Mouse (Mus musculus): ENCODE measurements around the gene Ccr4. TPM values are rescaled to one million over a fixed set of nuclear protein-coding genes. Genes with fewer than 3 reads are reported as not detected.

Gene Ccr4
- total RNA-seq, 2 experiments from 2014 or later: not detected

GRCm38 (mm10) chr9:114498218-114498617, 6.5 kb downstream of the Ccr4 start:
- H3K27ac ChIP-seq: no peak overlapping the region
- peak; percentile 81 for TF ChIP-seq CTCF (IDR thresholded peaks at IDR 0.05)
- intact Hi-C loops (cut with DNase I): loop anchor here (1.0 kb wide), 1 partner anchor 83 kb away; no protein-coding TSS in a partner anchor
- peak; percentile 71 to 81 for DNase-seq (ENCODE audit: extremely low spot score in 1 of 2, low spot score in 2 of 2)
- H3K4me3 ChIP-seq: no peak overlapping the region

DNA sequence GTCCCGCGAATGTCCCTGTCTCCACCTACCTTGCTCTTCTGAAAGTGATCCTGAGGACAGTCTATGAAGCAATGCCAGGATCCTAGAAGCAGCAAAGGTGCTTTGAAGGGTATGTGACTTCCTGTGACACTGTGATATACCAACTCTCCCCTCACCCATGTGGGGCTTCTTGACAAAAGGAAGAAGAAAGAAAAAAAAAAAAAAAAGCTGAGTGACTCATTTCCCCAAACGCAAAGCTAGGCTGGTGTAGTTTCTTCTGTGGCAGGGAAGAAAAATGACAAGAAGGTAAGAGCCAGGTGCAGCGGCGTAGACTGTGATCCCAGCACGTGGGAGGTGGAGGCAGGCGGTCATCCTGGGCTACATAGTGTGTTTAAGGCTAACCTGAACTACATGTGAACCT, 8.2 kb downstream of the Ccr4 start:
- TF ChIP-seq CTCF (IDR thresholded peaks at IDR 0.05): no peak
- H3K4me3 ChIP-seq: no peak overlapping the region
- DNase-seq (ENCODE audit: extremely low spot score in 1 of 2, low spot score in 2 of 2): no peak

GRCm38 (mm10) chr9:114487481-114488258, 17.0 kb downstream of the Ccr4 start:
- no peak for DNase-seq (ENCODE audit: extremely low spot score in 1 of 2, low spot score in 2 of 2)
- intact Hi-C loops (cut with DNase I): no loop called here
- no peak overlapping the region for H3K27ac ChIP-seq
- no peak for TF ChIP-seq CTCF (IDR thresholded peaks at IDR 0.05)
- no peak overlapping the region for H3K4me3 ChIP-seq

More for the DNA sequence above, 8.2 kb downstream of the Ccr4 start:
- H3K27ac ChIP-seq: no peak overlapping the region
- intact Hi-C loops (cut with DNase I): no loop called here

DNA sequence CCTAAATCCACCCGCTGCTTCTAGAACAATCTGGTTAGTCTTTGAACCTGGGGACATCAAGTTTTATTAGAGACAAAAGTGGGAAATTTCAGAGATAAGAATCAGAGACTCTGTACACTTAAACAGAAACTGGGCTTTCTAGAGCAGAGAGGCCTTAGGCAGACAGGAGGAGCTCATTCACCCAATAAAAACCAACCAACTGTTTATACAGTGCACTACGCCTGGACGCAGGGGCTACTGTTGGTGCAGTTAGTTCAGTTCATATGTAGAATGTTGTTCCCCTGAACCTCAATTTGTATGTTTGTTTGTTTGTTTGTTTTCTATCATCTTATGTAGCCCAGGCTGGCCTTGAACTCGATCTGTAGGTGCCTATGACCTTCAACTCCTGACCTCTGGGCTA, 17.9 kb downstream of the Ccr4 start:
- no peak for TF ChIP-seq CTCF (IDR thresholded peaks at IDR 0.05)

GRCm38 (mm10) chr9:114484771-114485170, 19.9 kb downstream of the Ccr4 start:
- no peak for TF ChIP-seq CTCF (IDR thresholded peaks at IDR 0.05)
- intact Hi-C loops (cut with DNase I): no loop called here
- no peak for DNase-seq (ENCODE audit: extremely low spot score in 1 of 2, low spot score in 2 of 2)
- Histone ChIP-seq H3K27ac (no peak overlapping the region), H3K4me3 (no peak overlapping the region)

More for the DNA sequence above, 17.9 kb downstream of the Ccr4 start:
- Histone ChIP-seq H3K4me3 (no peak overlapping the region), H3K27ac (no peak overlapping the region)
- DNase-seq (ENCODE audit: extremely low spot score in 1 of 2, low spot score in 2 of 2): no peak
- intact Hi-C loops (cut with DNase I): no loop called here

DNA sequence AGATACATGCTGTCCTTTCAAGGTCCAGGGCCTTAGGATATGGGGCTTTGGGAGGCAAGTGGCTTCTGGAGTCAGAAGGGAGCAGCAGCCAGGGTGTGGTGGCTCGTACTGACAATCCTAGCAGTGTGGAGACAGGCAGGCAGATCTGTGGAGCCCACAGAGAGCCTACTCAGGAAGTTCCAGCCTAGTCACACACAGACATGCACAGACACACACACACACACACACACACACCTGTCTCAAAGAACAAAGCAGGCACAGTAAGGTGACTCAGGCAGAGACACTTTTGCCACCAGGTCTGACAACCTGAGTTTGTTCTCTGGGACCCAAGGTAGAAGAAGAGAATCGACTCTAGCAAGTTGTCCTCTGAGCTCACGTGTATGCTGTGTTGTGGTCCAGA, 23.8 kb downstream of the Ccr4 start:
- intact Hi-C loops (cut with DNase I): no loop called here

DNA sequence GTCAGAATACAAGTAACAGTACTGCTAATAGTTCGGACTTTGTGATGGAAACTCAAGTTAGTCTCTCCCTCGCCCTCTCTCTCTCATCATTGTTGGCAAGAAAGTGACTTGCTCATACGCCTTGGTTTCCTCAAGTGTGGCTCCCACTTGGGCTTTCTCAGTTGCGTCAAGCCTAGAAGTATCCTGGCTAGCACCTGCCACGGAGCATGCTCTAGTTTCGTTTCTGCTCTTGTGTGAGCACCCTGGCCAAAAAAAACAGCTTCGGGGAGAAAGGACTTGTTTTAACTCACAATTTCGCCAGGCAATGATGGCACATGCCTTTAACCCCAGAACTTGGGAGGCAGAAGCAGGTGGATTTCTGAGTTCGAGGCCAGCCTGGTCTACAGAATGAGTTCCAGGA, 27.7 kb downstream of the Ccr4 start:
- no peak overlapping the region for H3K4me3 ChIP-seq
- no peak overlapping the region for H3K27ac ChIP-seq
- intact Hi-C loops (cut with DNase I): no loop called here
- no peak for DNase-seq (ENCODE audit: extremely low spot score in 1 of 2, low spot score in 2 of 2)
- TF ChIP-seq CTCF (IDR thresholded peaks at IDR 0.05): no peak

More for the DNA sequence above, 23.8 kb downstream of the Ccr4 start:
- no peak for DNase-seq (ENCODE audit: extremely low spot score in 1 of 2, low spot score in 2 of 2)
- Histone ChIP-seq H3K4me3 (no peak overlapping the region), H3K27ac (no peak overlapping the region)
- TF ChIP-seq CTCF (IDR thresholded peaks at IDR 0.05): no peak

DNA sequence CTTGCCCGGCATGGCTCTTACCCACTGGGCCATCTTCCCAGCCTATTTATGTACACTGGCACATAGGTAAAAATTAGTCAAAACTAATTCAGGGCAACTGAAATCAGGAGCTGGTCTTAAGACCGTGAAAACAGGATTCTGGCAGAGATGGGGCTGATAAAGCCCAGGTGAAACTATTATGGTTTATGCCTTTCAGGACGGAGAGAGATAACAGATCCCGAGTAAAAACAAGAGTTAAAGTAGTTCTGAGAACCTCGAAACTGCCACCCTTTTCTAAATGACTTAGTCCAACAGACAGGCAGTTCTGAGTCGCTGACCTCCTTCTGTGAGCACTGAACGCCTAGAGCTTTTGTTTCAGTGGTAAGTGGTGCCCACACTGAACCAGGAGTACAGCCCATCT, 32.8 kb downstream of the Ccr4 start:
- intact Hi-C loops (cut with DNase I): no loop called here
- no peak overlapping the region for H3K4me3 ChIP-seq
- DNase-seq (ENCODE audit: extremely low spot score in 1 of 2, low spot score in 2 of 2): no peak
- no peak overlapping the region for H3K27ac ChIP-seq
- no peak for TF ChIP-seq CTCF (IDR thresholded peaks at IDR 0.05)

DNA sequence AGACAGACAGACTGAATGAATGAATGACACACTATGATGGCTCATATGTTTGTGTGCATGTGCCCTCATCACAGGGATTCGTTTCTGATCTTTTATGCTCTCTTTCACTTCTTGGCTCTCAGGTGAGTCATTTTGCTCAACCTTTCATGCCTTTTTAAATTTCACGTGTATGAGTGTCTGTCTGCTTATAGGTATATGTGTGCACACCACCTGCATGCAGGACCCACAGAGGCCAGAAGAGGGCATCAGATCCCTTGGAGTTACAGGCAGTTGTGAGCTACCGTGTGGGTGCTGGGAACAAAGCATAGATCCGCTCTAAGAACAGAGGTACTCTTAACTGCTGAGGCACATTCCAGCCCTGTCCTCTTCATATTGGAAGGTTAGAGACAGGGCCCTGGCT, 36.0 kb downstream of the Ccr4 start:
- intact Hi-C loops (cut with DNase I): no loop called here
- no peak for DNase-seq (ENCODE audit: extremely low spot score in 1 of 2, low spot score in 2 of 2)
- no peak for TF ChIP-seq CTCF (IDR thresholded peaks at IDR 0.05)
- Histone ChIP-seq H3K4me3 (no peak overlapping the region), H3K27ac (no peak overlapping the region)

DNA sequence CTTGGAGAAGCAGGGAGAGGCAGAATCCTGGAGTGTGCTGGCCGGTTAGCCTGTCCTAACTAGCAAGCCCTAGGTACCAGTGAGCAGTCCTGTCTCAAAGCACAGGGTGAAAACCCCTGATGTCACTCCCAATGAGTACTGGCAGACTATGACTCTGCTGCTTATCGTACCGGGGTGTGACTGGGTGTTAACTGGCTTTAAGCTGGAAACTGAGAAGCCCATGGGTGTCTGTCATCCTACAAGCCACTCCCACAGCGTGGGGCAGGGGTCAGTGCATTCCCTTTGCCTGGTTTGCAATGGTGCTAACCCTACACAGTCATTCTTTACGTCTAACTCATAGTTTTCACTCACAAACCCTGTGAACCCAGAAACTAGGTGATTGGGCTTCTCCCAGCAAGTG, 36.5 kb downstream of the Ccr4 start:
- no peak for DNase-seq (ENCODE audit: extremely low spot score in 1 of 2, low spot score in 2 of 2)
- no peak overlapping the region for H3K4me3 ChIP-seq
- intact Hi-C loops (cut with DNase I): no loop called here
- no peak overlapping the region for H3K27ac ChIP-seq
- TF ChIP-seq CTCF (IDR thresholded peaks at IDR 0.05): no peak

DNA sequence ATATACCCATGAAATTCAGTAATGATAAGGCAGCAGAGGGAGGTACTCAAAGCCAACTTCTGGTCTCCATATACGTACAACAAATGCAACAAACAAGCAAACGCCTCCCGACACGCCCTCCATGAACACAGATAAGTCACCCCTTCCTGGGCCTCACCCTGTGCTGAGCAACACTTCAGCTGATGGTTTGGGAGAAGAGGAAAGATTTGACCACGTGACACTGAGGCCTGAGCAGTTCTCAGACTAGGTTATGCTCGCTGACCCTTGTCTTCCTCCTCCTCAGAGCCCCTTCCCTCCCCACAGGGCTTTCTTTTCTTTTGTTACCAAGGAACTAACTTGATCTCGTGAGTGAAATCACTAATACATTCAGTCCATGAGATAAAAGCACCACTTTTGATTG, 37.8 kb downstream of the Ccr4 start:
- DNase-seq (ENCODE audit: extremely low spot score in 1 of 2, low spot score in 2 of 2): no peak
- Histone ChIP-seq H3K4me3 (no peak overlapping the region), H3K27ac (no peak overlapping the region)
- TF ChIP-seq CTCF (IDR thresholded peaks at IDR 0.05): no peak
- intact Hi-C loops (cut with DNase I): no loop called here

- Histone ChIP-seq H3K4me3 (no peak overlapping the region), H3K27ac (no peak overlapping the region)
- intact Hi-C loops (cut with DNase I): no loop called here
- DNase-seq (ENCODE audit: extremely low spot score in 1 of 2, low spot score in 2 of 2): no peak
- no peak for TF ChIP-seq CTCF (IDR thresholded peaks at IDR 0.05)
Measured at GRCm38 (mm10) chr9:114465442-114465841, 39.3 kb downstream of the Ccr4 start.

- TF ChIP-seq CTCF (IDR thresholded peaks at IDR 0.05): no peak
- Histone ChIP-seq H3K27ac (no peak overlapping the region), H3K4me3 (no peak overlapping the region)
- no peak for DNase-seq (ENCODE audit: extremely low spot score in 1 of 2, low spot score in 2 of 2)
- intact Hi-C loops (cut with DNase I): no loop called here
Measured at GRCm38 (mm10) chr9:114462569-114462968, 42.1 kb downstream of the Ccr4 start.
